Mouse (Mus musculus): ENCODE data around the gene Hesx1. TPM values are rescaled to one million over a fixed set of nuclear protein-coding genes. Genes with fewer than 3 reads are reported as not detected.
"Not testable (repeated sequence)": the region's sequence is repeated elsewhere in the genome, so short reads cannot be mapped to it uniquely, and the experiment has no call there.

Gene Hesx1
- not detected for total RNA-seq (2021)

- peak; percentile 27 to 28 for DNase-seq
- intact Hi-C loops (cut with DNase I), result no loop called here
These were observed at the start of gene Hesx1 for GRCm38 (mm10) chr14:26994211-26994741. Gene Hesx1 (plus strand): TSS chr14:26994416.

DNA sequence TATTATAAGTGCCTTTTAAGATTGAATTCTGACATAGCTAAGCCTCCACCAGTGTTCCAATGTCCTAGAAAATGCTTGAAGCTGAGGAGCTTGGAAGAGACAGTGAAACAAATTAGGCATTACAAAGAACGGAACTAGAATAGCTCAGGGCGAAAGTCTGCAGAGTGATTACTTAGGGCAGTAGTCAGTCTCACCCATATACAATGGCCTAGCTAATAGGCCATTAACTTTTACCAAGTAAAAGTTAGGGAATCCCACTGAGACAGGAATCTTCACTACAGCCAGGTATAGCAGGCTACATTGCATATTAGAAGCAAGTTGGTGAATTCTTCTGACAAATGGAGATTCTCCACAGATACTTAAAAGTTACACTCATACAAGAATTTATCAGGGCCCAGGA lies 38.1 kb upstream of the Hesx1 start:
- intact Hi-C loops (cut with DNase I), result not testable (repeated sequence)

DNA sequence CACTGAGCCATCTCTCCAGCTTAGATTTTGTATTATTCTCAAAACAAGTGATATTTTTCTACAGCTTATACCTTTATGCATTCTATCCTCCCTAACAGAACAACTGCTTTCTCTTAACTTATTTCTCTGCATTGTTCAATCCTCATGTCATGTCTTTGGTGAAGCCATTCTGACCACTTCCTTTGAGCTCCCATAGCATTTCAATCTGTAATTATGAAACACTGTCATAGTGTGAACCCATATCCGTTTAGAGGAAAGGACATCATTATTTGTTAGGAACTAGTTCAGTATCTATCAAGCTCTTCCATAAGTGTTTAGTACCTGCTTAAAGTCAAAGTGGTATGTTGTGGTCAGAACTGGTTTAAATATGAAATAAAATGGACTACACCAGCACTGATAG lies 33.7 kb upstream of the Hesx1 start:
- intact Hi-C loops (cut with DNase I), result no loop called here
- no peak for DNase-seq

More for the DNA sequence above, 38.1 kb upstream of the Hesx1 start:
- not testable (repeated sequence) for DNase-seq

GRCm38 (mm10) chr14:26969164-26969563 lies 25.1 kb upstream of the Hesx1 start:
- DNase-seq, result no peak
- intact Hi-C loops (cut with DNase I), result loop anchor here (5.0 kb wide), 1 partner anchor 437 kb away; the partner anchor contains the start of gene Slmap

DNA sequence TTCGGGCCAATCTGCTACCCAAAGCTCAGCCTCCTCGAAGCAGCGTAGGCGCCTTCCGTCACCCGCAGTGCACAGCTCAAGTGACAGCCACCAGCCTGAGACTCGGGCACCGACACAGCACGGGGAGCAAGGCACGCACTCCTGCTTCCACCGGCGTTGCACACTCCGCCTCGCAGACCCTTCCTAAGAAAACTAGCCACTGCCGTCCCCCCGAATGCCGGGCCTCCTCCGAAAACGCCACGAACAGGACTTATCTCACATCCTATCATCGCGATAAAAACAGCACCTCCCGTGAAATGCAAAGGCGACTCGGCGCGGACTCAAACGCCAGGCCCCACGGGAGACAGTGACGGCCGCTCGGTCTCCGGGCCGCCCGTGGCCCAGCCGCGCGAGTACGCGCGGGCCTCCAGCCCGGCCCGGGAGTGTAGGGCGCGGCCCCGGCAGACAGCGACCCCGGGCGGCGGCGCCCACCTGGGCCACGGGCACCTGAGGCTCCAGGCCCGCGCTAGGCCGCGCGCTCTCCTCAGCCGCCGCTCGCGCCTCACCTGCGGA lies 24.3 kb upstream of the Hesx1 start:
- intact Hi-C loops (cut with DNase I), result loop anchor here (5.0 to 10.0 kb wide), 2 partner anchors 438 to 455 kb away; partner anchors contain the start of genes Fam208a and Slmap
- DNase-seq, result peak in 1 of 2 experiments; percentile 52

- intact Hi-C loops (cut with DNase I), result loop anchor here (10.0 kb wide), 1 partner anchor 454 kb away; the partner anchor contains the start of gene Fam208a
- DNase-seq, result peak; percentile 98 to 100
These were observed 23.7 kb upstream of the Hesx1 start for GRCm38 (mm10) chr14:26970439-26970932.

- no peak for DNase-seq
- intact Hi-C loops (cut with DNase I), result loop anchor here (10.0 kb wide), 1 partner anchor 454 kb away; the partner anchor contains the start of gene Fam208a
These were observed 23.0 kb upstream of the Hesx1 start, which contains the start of gene Appl1 for GRCm38 (mm10) chr14:26971106-26971789. Gene Appl1 (minus strand): TSS chr14:26971232.

- intact Hi-C loops (cut with DNase I), result loop anchor here (10.0 kb wide), 1 partner anchor 452 kb away; the partner anchor contains the start of gene Fam208a
- DNase-seq, result no peak
These were observed 21.1 kb upstream of the Hesx1 start for GRCm38 (mm10) chr14:26973089-26973488.

DNA sequence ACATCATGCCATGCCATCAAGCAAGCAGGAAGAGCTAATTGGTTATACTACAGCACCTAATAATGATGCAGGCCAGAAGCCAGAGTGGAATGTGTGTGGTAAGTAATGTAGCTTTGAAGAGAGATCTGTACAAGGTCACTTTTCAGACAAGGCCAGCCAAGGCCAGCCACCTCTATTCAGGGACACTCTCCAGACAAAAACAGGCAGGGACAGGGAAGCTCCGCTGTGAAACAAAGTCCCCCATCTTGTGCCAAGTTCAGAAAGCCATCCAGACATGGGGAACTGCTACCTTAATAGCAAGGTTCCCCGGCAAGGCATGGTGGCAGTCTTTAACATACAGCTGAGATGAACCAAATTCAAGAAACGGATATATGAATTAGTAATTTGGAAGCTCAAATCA lies 18.7 kb upstream of the Hesx1 start:
- no peak for DNase-seq
- intact Hi-C loops (cut with DNase I), result loop anchor here (10.0 kb wide), 1 partner anchor 449 kb away; the partner anchor contains the start of gene Fam208a

GRCm38 (mm10) chr14:26976212-26976611 lies 18.0 kb upstream of the Hesx1 start:
- DNase-seq, result no peak
- intact Hi-C loops (cut with DNase I), result loop anchor here (10.0 kb wide), 1 partner anchor 449 kb away; the partner anchor contains the start of gene Fam208a

DNA sequence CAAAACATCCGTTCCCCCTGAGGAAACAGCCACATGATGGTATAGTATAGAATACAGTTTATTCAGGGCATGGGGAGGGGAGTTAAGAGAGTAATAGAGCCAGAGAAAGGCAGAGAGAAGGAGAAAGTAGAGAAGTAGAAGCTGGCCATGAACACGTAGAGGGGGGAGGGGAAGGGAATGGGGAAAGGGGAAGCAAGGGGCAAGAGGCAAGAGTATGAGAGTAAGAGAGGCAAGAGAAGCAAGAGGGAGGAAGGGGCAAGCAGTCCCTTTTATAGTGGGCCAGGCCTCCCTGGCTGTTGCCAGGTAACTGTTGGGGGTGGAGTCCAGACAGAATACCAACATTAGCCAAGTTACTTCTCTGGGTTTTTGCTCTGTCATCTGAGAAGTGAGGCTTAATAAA lies 16.7 kb upstream of the Hesx1 start:
- no peak for DNase-seq
- intact Hi-C loops (cut with DNase I), result loop anchor here (10.0 kb wide), 1 partner anchor 447 kb away; the partner anchor contains the start of gene Fam208a

DNA sequence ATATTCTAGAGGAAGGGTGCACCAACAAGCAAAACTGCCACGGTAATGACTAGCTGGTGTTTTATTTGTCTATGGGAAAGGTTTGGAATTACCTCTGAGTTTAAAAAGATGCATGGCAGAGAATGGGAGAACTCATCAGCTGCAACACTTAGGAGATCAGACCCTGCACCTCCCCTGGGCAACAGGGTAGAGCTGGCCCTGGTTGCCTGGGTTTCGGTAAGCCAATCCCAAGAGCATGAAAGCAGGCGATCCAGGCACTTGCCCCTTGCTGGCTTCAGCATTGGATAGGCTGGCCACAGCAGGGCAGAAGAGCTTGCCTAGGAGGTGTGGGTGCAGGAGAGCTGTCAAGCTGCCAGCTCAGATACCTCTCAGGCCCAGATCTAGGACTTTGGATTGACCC lies 14.4 kb upstream of the Hesx1 start:
- DNase-seq, result no peak
- intact Hi-C loops (cut with DNase I), result loop anchor here (2.0 to 10.0 kb wide), 3 partner anchors 49 to 445 kb away; partner anchors contain the start of gene Fam208a

DNA sequence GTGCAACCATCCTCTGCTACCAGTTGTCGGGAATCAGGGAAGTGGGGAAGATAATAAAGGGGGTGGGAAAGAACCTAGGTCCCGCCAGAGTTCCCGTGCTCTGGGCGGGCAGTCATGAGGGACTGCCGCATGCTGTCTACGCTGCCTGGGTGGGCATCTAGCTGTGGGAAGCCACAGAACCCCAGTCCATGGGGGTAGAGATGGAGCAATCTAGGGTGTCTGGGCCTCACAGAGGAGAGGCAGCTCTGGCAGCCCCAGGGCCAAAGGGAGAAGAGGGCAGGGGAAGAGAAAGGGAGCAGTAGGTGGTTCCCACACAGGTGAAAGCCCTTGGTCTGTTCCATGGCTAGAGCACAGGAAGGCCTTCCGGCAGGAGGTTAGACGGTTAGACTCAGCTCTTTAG lies 13.2 kb upstream of the Hesx1 start:
- DNase-seq, result no peak
- intact Hi-C loops (cut with DNase I), result loop anchor here (2.0 to 5.0 kb wide), 2 partner anchors 48 to 116 kb away; no protein-coding TSS in a partner anchor

GRCm38 (mm10) chr14:26981494-26982149 lies 12.6 kb upstream of the Hesx1 start:
- intact Hi-C loops (cut with DNase I), result loop anchor here (2.0 to 5.0 kb wide), 2 partner anchors 47 to 116 kb away; no protein-coding TSS in a partner anchor
- no peak for DNase-seq

DNA sequence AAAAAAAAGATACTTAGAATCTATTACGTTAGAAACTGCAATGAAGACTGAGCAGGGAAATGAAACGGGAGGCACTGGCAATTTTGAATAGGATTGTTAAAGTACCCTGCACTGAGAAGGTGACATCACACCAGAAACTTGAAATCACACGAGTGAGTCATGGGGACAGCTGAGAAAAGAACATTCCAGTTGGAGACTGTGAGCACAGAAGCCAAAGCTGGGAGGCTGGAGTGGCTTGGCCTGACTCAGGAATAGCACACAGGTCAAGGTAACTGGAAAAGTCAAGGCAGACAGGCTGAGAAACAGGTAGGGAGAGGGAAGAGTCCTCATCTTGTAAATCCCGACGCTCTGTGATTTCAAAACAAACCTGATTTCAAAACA lies 12.1 kb upstream of the Hesx1 start:
- intact Hi-C loops (cut with DNase I), result loop anchor here (5.0 kb wide), 1 partner anchor 115 kb away; no protein-coding TSS in a partner anchor
- DNase-seq, result no peak

DNA sequence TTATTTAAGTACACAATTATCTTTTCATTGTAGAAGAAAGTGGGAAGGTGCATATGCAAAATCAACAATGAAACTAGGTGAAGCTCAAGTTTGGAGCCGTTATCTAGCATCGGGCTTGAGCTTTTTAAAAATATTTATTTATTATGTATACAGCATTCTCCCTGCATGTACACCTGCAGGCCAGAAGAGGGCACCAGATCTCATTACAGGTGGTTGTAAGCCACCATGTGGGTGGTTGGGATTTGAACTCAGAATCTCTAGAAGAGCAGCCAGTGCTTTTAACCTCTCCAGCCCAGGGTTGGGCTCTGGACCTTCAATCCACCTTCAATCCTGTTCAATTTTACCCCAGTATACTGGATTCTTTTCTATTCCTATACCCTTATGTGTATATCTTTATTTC lies 5.5 kb upstream of the Hesx1 start:
- intact Hi-C loops (cut with DNase I), result no loop called here
- peak in 1 of 2 experiments; percentile 4 for DNase-seq

- DNase-seq, result no peak
- intact Hi-C loops (cut with DNase I), result loop anchor here (2.0 kb wide), 1 partner anchor 37 kb away; no protein-coding TSS in a partner anchor
These were observed 2.6 kb upstream of the Hesx1 start for GRCm38 (mm10) chr14:26991622-26992021.

DNA sequence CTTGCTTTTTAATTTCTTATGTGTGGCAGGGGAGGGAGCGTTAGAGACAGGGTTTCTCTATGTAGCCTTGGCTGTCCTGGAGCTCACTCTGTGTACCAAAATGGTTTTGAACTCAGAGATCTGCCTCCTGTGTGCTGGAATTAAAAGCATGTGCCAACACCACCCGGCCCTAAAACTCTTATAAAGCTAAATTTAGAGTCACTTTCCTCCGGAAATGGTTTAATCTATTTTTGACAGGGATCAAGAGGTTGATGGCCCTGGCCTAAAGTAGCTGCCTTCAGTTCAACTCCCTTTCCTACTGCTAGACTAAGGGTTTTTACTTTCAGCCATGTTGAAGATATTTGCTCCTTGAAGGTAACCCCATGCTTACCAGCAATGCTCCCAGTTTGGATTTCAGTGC lies 789 bp upstream of the Hesx1 start:
- DNase-seq, result no peak
- intact Hi-C loops (cut with DNase I), result no loop called here

DNA sequence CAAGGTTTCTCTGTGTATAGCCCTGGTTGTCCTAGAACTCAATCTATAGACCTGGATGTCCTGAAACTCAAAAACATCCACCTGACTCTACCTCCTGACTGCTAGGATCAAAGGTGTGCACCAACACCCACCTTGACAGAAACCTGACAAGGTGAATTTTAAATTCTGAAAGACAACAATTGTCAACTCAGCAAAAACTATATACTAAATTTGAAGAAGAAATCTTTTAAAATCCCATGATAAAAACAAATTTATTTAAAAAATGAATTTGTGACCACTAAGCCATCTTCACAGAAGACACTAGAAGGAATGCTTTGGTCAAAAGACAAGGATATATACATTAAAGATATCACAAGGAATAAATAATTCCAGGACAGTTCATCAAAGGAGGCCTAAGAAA lies 2.0 kb downstream of the Hesx1 start:
- intact Hi-C loops (cut with DNase I), result no loop called here
- DNase-seq, result no peak

DNA sequence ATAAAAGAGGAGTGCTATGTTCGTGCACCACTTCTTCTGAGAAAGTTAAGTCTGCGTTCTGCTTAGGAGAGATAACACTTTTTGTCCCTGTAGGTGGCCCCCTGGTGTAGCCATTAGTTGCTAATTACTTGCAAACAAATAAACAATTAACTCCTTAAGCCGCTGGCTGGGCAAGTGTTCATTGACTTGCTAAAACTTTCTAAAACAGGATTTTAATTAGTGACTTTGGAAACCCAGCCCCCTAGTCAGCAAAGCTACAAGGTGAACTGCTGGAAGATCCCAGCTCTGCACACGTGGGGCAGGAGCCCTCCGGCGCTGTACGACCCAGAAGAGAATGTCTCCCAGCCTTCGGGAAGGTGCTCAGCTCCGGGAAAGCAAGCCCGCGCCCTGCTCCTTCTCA lies 6.2 kb downstream of the Hesx1 start:
- no peak for DNase-seq
- intact Hi-C loops (cut with DNase I), result no loop called here

Data from heart, postnatal 36 days (tissue).